Mouse (Mus musculus) R1 (cell line): ENCODE measurements around the gene Rpgrip1.
A peak's percentile ranks its signal among the peaks of the same experiment; 100 is the strongest.

Experiments used
- DNase-seq: peaks from one replicate; pipeline ENCODE4 v3.0.0-alpha.2; 2018; ENCODE audit warnings: low read depth, low spot score

The Rpgrip1 gene

DNA sequence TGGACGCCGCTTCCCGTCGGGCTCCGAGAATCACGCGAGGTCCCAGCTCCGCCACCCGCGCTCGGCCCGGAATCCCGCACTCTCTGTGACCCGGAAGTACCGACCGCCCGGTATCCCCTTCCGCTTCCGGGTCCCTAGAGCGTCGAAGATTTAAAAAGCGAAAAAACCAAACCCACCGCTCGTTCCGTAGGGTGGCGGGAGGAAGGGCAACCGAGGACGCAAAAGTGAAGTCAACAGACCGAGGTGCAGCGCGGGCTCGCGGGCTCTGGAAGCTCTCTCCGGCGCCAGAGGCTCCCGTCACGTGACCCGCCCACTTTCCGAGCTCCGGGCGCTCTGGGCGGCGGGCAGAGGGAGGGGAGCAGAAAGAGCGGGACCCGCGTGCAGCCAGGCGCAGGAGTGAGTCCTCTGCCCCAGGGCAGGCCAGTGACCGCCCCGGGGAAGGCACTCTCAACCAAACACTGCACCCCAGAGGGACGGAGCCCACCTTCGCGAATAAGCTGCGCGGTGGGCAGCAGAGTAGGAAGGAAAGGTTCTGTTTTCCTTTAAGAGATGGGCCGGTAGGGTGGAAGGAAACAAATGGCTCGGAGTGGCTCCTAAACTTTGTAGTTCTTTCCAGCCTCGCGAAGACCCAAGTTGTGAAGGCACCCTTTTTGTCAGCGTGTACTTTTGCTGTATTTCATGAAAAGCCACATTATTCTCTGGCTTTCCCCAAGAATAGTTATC is 86.8 kb downstream of the Rpgrip1 start, which contains the start of gene Supt16:
TSS of gene Supt16 (minus strand) at position 261 of the 723 bp plus-strand sequence.
- DNase-seq, result peak; percentile 92

DNA sequence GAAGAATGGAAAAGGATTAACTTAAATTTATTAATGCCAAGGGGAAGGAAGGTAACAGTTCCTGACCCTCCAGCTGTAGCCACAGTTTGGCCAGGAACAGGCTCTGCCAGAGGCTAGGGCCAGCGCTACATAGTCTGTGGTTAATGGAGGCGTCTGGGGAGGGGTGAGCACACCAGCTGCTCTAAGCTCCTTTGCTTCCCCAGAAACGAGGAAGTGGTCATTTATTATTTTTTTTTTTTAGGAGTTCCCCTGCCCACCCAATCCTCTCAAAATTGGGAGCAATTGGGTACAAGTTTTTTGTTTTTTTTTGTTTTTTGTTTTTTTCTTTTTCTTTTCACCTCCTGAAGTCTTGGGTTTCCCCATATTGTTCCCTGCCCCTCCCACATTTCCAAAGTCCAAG is 87.6 kb downstream of the Rpgrip1 start:
- DNase-seq, result peak; percentile 22

- no peak for DNase-seq
These were observed 88.9 kb downstream of the Rpgrip1 start for GRCm38 (mm10) chr14:52199412-52199811.
